Mouse (Mus musculus) myocyte (in vitro differentiated cells): ENCODE data around the gene Tcap. TPM values are rescaled to one million over a fixed set of nuclear protein-coding genes. Genes with fewer than 3 reads are reported as not detected.

Source experiments
- H3K27me3 ChIP-seq: one replicate; pipeline ENCODE4 v1.6.1; 2011; ENCODE audit not compliant: control insufficient read depth, insufficient read depth, insufficient read length
- H3K36me3 ChIP-seq: one replicate; pipeline ENCODE4 v1.6.1; 2011; ENCODE audit not compliant: control insufficient read depth, insufficient read depth
- H3K4me2 ChIP-seq: one replicate; pipeline ENCODE4 v1.6.1; 2011; ENCODE audit warnings: low read depth, control low read depth
- H3K4me3 ChIP-seq: one replicate; pipeline ENCODE4 v1.5.1; 2011; ENCODE audit warnings: mild to moderate bottlenecking, control low read depth, moderate library complexity
- H3K79me2 ChIP-seq: one replicate; pipeline ENCODE4 v1.6.1; 2011; ENCODE audit not compliant: control insufficient read depth, insufficient read depth
- H3ac ChIP-seq: one replicate; pipeline ENCODE4 v1.6.1; 2011; ENCODE audit not compliant: control insufficient read depth, insufficient read length
- CEBPB ChIP-seq: IDR thresholded peaks from 2 replicates; pipeline ENCODE4 v1.6.1; 2011; ENCODE audit warnings: mild to moderate bottlenecking, moderate library complexity; ENCODE audit not compliant: poor library complexity, insufficient read depth, severe bottlenecking
- E2F4 ChIP-seq: IDR thresholded peaks from one replicate; pipeline ENCODE4 v1.6.1; 2011; ENCODE audit warnings: mild to moderate bottlenecking, control low read depth, moderate library complexity; ENCODE audit not compliant: insufficient read depth
- MAX ChIP-seq: IDR thresholded peaks from one replicate; pipeline ENCODE4 v1.6.1; 2011; ENCODE audit warnings: low read depth, mild to moderate bottlenecking, control low read depth
- MYOD1 ChIP-seq, 3 experiments: IDR thresholded peaks; one replicate each; pipeline ENCODE4 v1.6.1; 2011; ENCODE audit warnings: control low read depth in 2 of 3, low read depth in 2 of 3, mild to moderate bottlenecking in 2 of 3, moderate library complexity in 1 of 3; ENCODE audit not compliant: insufficient read length in 2 of 3, control insufficient read depth in 1 of 3
- MYOG ChIP-seq, 3 experiments: IDR thresholded peaks; one replicate each; pipeline ENCODE4 v1.6.1; 2011; ENCODE audit warnings: control low read depth in 2 of 3, low read depth in 2 of 3, mild to moderate bottlenecking in 2 of 3; ENCODE audit not compliant: insufficient read length in 2 of 3, control insufficient read depth in 1 of 3, insufficient read depth in 1 of 3
- POLR2A ChIP-seq: IDR thresholded peaks from one replicate; pipeline ENCODE4 v1.6.1; 2011; ENCODE audit warnings: low read depth, mild to moderate bottlenecking, control low read depth, moderate library complexity; ENCODE audit not compliant: insufficient read length
- POLR2AphosphoS2 ChIP-seq: IDR thresholded peaks from one replicate; pipeline ENCODE4 v1.6.1; 2011; ENCODE audit warnings: low read depth, control low read depth; ENCODE audit not compliant: insufficient read length
- REST ChIP-seq: IDR thresholded peaks from one replicate; pipeline ENCODE4 v1.6.1; 2011; ENCODE audit warnings: mild to moderate bottlenecking, control low read depth, moderate library complexity; ENCODE audit not compliant: insufficient read depth, insufficient read length
- SRF ChIP-seq: IDR thresholded peaks from one replicate; pipeline ENCODE4 v1.6.1; 2011; ENCODE audit warnings: low read depth; ENCODE audit not compliant: control insufficient read depth, insufficient read length
- TCF12 ChIP-seq: IDR thresholded peaks from one replicate; pipeline ENCODE4 v1.6.1; 2011; ENCODE audit warnings: mild to moderate bottlenecking, control low read depth; ENCODE audit not compliant: poor library complexity, insufficient read depth, severe bottlenecking
- TCF3 ChIP-seq: IDR thresholded peaks from one replicate; pipeline ENCODE4 v1.6.1; 2011; ENCODE audit warnings: low read depth, control low read depth; ENCODE audit not compliant: insufficient read length
- USF1 ChIP-seq: IDR thresholded peaks from one replicate; pipeline ENCODE4 v1.6.1; 2011; ENCODE audit warnings: low read depth, mild to moderate bottlenecking, control low read depth, moderate library complexity
- polyA plus RNA-seq: library from polyadenylated mRNA; unstranded; fragments of >200 nt; fragmentation: generic; extraction: Trizol; gene quantifications from one replicate; pipeline ENCODE4 v1.2.1, GENCODE M21; 2012; ENCODE audit warnings: missing spikeins

The Tcap gene
- polyA plus RNA-seq, 1 experiment, result 131 TPM

DNA sequence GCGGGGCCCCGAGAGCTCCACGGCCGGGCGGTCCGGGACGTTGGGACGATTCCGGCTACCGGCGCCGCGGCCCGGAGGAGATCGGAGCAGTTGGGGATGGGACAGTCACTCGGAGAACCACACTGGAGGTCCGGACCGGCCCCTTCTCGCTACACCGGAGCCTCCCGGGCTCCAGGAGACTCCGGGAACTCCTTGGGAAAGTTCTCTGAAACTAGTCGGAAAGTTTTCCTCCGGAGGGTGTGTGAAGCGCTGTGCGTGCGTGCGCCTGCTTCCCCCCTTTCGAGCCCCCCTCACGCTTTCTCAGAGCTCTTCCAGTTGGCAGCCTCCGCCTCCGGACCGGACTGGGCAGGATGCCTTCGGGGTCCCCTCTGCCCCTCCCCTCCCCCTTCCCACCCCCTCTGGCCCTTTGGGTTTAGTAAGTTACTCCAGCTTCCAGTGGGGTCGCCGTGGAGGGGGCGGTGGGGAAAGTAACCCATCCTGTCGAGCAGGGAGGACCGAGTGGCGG lies 29.2 kb downstream of the Tcap start:
- Histone ChIP-seq H3K36me3 (no peaks in the 10 kb centered on the region), H3K27me3 (no peaks in the 10 kb centered on the region), H3K79me2 (peaks cover 26% of the 10 kb centered on the region), H3ac (peak overlapping the region; percentile 75), H3K4me2 (peak overlapping the region; percentile 81), H3K4me3 (peak overlapping the region; percentile 72)
- TF ChIP-seq E2F4 (no peak), REST (no peak), POLR2AphosphoS2 (no peak), MYOG (IDR thresholded peaks at IDR 0.05; ENCODE audit: control insufficient read depth in 1 of 3, insufficient read depth in 1 of 3, insufficient read length in 2 of 3, low read depth in 2 of 3) (no peak), MAX (no peak), TCF3 (no peak), MYOD1 (IDR thresholded peaks at IDR 0.05; ENCODE audit: control insufficient read depth in 1 of 3, insufficient read length in 2 of 3, low read depth in 2 of 3) (no peak), SRF (no peak), POLR2A (no peak), TCF12 (no peak), USF1 (no peak), CEBPB (no peak)

DNA sequence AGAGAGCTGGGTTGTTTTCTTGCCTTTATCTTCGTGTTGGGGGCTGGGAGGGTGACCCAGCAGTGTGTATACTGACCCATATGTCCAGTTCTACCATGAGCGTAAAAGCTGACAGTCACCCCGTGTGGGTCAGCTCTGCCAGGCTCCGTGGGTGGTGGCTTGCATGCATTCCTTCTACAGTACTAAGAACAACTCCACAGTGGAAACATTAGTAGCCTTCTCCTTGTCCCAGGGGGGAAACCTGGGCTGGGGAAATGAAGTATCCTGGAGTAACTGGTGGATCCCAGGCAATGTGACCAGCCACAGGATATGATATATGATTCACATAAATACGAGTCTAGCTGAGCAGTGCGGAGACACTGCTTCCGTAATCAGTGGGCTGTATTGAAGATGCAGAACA lies 30.1 kb downstream of the Tcap start:
- H3K36me3 ChIP-seq, result no peaks in the 10 kb centered on the region
- no peak for TF ChIP-seq REST
- TF ChIP-seq TCF3, result no peak
- TF ChIP-seq MAX, result no peak
- no peak for TF ChIP-seq POLR2A
- TF ChIP-seq MYOG (IDR thresholded peaks at IDR 0.05; ENCODE audit: control insufficient read depth in 1 of 3, insufficient read depth in 1 of 3, insufficient read length in 2 of 3, low read depth in 2 of 3), result no peak
- TF ChIP-seq E2F4, result no peak
- no peak for TF ChIP-seq MYOD1 (IDR thresholded peaks at IDR 0.05; ENCODE audit: control insufficient read depth in 1 of 3, insufficient read length in 2 of 3, low read depth in 2 of 3)
- TF ChIP-seq POLR2AphosphoS2, result no peak

DNA sequence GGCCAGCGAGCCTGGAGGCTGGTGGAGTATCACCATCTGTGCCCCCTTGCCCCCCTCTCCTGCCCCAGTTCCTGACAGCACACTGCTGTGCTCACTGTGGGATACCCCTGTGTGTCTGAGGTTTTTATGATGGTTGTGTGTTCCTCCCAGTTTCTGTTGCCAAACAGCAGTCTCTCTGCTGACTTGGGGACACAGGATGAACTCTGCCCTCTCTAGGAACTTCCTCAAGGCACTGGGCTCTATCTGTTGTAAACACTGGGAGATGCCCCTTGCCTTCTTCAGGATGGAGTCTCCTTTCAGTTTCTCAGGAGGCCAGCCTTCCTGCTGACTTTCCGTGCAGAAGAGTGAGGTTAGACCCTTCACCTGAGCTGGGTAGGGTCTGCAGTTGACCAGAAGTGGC lies 30.6 kb downstream of the Tcap start:
- H3K4me3 ChIP-seq, result peak overlapping the region; percentile 72

More for the DNA sequence above, 30.1 kb downstream of the Tcap start:
- peak overlapping the region; percentile 81 for H3K4me2 ChIP-seq
- peak overlapping the region; percentile 72 for H3K4me3 ChIP-seq
- H3K27me3 ChIP-seq, result no peaks in the 10 kb centered on the region
- peak overlapping the region; percentile 75 for H3ac ChIP-seq
- peaks cover 26% of the 10 kb centered on the region for H3K79me2 ChIP-seq

DNA sequence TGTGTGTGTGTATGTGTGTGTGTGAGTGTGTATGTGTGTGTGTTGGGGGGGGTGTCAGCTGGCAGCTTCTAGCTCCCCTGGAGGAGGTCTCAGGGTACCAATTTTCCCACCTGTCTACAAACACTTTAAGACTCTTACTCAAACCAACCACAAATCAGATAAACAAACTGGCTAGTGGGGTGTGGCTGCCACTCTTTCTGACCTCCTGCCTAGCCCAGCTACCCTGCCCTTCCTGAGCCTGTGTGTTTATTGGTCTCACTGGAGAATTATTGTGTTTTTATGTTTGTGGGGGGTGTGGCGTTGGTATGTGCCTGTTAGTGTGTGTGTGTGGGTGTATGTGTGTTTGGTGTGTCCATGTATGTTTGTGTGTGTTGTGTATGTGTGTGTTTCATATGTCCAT lies 33.5 kb downstream of the Tcap start:
- Histone ChIP-seq H3K27me3 (no peaks in the 10 kb centered on the region), H3K79me2 (peaks cover 28% of the 10 kb centered on the region), H3K4me3 (no peak overlapping the region), H3K4me2 (no peak overlapping the region), H3ac (no peak overlapping the region), H3K36me3 (peaks cover 8% of the 10 kb centered on the region)
- TF ChIP-seq E2F4 (no peak), TCF12 (no peak), MYOG (IDR thresholded peaks at IDR 0.05; ENCODE audit: control insufficient read depth in 1 of 3, insufficient read depth in 1 of 3, insufficient read length in 2 of 3, low read depth in 2 of 3) (no peak), CEBPB (no peak), POLR2A (no peak), SRF (no peak), MAX (no peak), POLR2AphosphoS2 (no peak), MYOD1 (IDR thresholded peaks at IDR 0.05; ENCODE audit: control insufficient read depth in 1 of 3, insufficient read length in 2 of 3, low read depth in 2 of 3) (no peak), REST (no peak), USF1 (no peak), TCF3 (no peak)

More for the DNA sequence above, 30.6 kb downstream of the Tcap start:
- TF ChIP-seq TCF3 (no peak), USF1 (no peak), MYOG (IDR thresholded peaks at IDR 0.05; ENCODE audit: control insufficient read depth in 1 of 3, insufficient read depth in 1 of 3, insufficient read length in 2 of 3, low read depth in 2 of 3) (no peak), REST (no peak), MYOD1 (IDR thresholded peaks at IDR 0.05; ENCODE audit: control insufficient read depth in 1 of 3, insufficient read length in 2 of 3, low read depth in 2 of 3) (no peak), TCF12 (no peak), MAX (no peak), POLR2A (no peak), E2F4 (no peak), CEBPB (no peak), SRF (no peak), POLR2AphosphoS2 (no peak)
- peaks cover 26% of the 10 kb centered on the region for H3K79me2 ChIP-seq
- no peaks in the 10 kb centered on the region for H3K27me3 ChIP-seq
- H3K4me2 ChIP-seq, result peak overlapping the region; percentile 81
- H3K36me3 ChIP-seq, result no peaks in the 10 kb centered on the region
- no peak overlapping the region for H3ac ChIP-seq

DNA sequence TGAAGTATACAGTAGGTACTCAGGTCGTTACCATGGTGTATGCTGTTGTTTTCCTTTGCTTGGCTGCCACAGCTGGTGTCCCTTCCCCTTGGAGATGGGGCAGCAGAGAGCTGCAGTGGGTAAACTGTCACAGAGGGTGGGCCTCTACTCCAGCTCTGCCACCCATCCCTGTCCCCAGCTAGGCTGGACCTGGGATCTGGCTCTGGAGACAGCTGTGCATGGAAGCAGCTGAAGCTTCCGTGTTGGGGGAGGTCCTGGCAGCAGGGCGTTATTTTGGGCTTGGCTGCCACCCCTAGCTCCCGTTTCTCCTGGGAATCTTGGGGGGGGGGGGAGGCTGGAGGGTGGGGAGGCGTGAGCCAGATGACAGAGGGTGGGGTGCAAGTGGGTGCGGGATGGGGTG lies 34.7 kb downstream of the Tcap start:
- TF ChIP-seq CEBPB, result no peak
- TF ChIP-seq SRF, result peak; percentile 5
- TF ChIP-seq USF1, result no peak
- no peak for TF ChIP-seq POLR2A
- peak; percentile 74 for TF ChIP-seq TCF3
- peak; percentile 75 for TF ChIP-seq TCF12
- TF ChIP-seq MYOG (IDR thresholded peaks at IDR 0.05; ENCODE audit: control insufficient read depth in 1 of 3, insufficient read depth in 1 of 3, insufficient read length in 2 of 3, low read depth in 2 of 3), result peak; percentile 90 to 96 (median 94)
- no peak for TF ChIP-seq REST
- peak; percentile 63 to 92 (median 86) for TF ChIP-seq MYOD1 (IDR thresholded peaks at IDR 0.05; ENCODE audit: control insufficient read depth in 1 of 3, insufficient read length in 2 of 3, low read depth in 2 of 3)
- Histone ChIP-seq H3K27me3 (no peaks in the 10 kb centered on the region), H3K4me2 (peak overlapping the region; percentile 27), H3K4me3 (no peak overlapping the region), H3K79me2 (peaks cover 28% of the 10 kb centered on the region), H3ac (no peak overlapping the region), H3K36me3 (peaks cover 8% of the 10 kb centered on the region)
